Comparison of ENCODE assay signal across 8 mouse cellular contexts in genomic region chr19:34254880-34255681, GRCm38 (mm10). TPM values are rescaled to one million over a fixed set of nuclear protein-coding genes. Genes with fewer than 3 reads are reported as not detected.
DNase-seq lines count a peak whose midpoint lies in the region; ATAC-seq and TF ChIP-seq lines count a peak whose summit lies in the region.

TSS of gene Acta2 (minus strand) at chr19:34255590.

- WGBS in bone marrow, adult 2 months: 75% methylated on average over 16 of the region's 16 CpGs
- WGBS in midbrain, embryonic 12.5 days: 68% methylated on average over 16 of the region's 16 CpGs

- H3K4me2 ChIP-seq in midbrain, embryonic 12.5 days (replicated peaks): no peak within 1 kb of the TSS

- H3K9ac ChIP-seq in midbrain, embryonic 12.5 days (replicated peaks): no peak within 1 kb of the TSS

- TF ChIP-seq POLR2A in bone marrow, adult 2 months (IDR thresholded peaks at IDR 0.05; ENCODE audit: borderline replicate concordance, control insufficient read depth, low read depth, low read length): no peak

- H3K36me3 ChIP-seq in midbrain, embryonic 12.5 days: no peaks in the 10 kb centered on the region

- H3K27ac ChIP-seq in bone marrow, adult 2 months (ENCODE audit: control insufficient read depth, insufficient read depth, low read depth, low read length, poor library complexity): no peak within 1 kb of the TSS; the same call in 1 of the 2 replicates
- no peak within 1 kb of the TSS for H3K27ac ChIP-seq in midbrain, embryonic 12.5 days (replicated peaks)

- no peak for TF ChIP-seq CTCF in bone marrow, adult 2 months (IDR thresholded peaks at IDR 0.05; ENCODE audit: control insufficient read depth, insufficient read depth, low read length)

- ATAC-seq in midbrain, embryonic 12.5 days (ENCODE audit: low FRiP score, low read depth): no peak

- no peaks in the 10 kb centered on the region for H3K27me3 ChIP-seq in midbrain, embryonic 12.5 days

- no peak within 1 kb of the TSS for H3K4me3 ChIP-seq in bone marrow, adult 2 months (replicated peaks; ENCODE audit: control insufficient read depth, low read depth, low read length)
- no peak within 1 kb of the TSS for H3K4me3 ChIP-seq in midbrain, embryonic 12.5 days

- H3K4me1 ChIP-seq in bone marrow, adult 2 months (ENCODE audit: control insufficient read depth, insufficient read depth, low read length): peaks cover 2% of the 10 kb centered on the region; the same call in 1 of the 2 replicates
- H3K4me1 ChIP-seq in midbrain, embryonic 12.5 days: no peaks in the 10 kb centered on the region

- DNase-seq in layer of hippocampus, postnatal 14 days (ENCODE audit: low spot score in 2 of 2): no peak
- no peak for DNase-seq in layer of hippocampus, adult 18-20 months (ENCODE audit: low spot score in 2 of 2)
- DNase-seq in heart, adult 9 months (ENCODE audit: low spot score in 2 of 2): peak; percentile 15 to 29
- DNase-seq in layer of hippocampus, postnatal 36 days: no peak
- no peak for DNase-seq in cerebellum, adult 11-12 months
- no peak for DNase-seq in natural killer cell, adult 2 months (ENCODE audit: low spot score in 2 of 2)

- H3K9me3 ChIP-seq in midbrain, embryonic 12.5 days: no peaks in the 10 kb centered on the region

RNA-seq across cellular contexts. Expression of gene Acta2, which starts in this region (rescaled TPM):
- 10 to 100 TPM; 16.4 to 22.9 TPM for total RNA-seq in layer of hippocampus, postnatal 14 days (2021)
- total RNA-seq in layer of hippocampus, adult 18-20 months (2021): 1 to 10 TPM; 7.0 to 9.8 TPM
- polyA plus RNA-seq in bone marrow, adult 2 months (2011; ENCODE audit: insufficient read depth, insufficient read length, low replicate concordance, missing spikeins): 3.2 and 33.5 TPM in 2 replicates
- 10 to 100 TPM; 13.7 to 16.7 TPM for total RNA-seq in layer of hippocampus, postnatal 36 days (2021)
- 62.2 and 79.9 TPM in 2 replicates for polyA plus RNA-seq in midbrain, embryonic 12.5 days (2016; fragmentation: Nextera tagmentation; extraction: Ambion mirVana)

Comparison
In these comparisons a context has a peak if more than half of its experiments do, and no peak if none do; other contexts are left out.
1. DNase-seq: peak in heart, adult 9 months (2 of 2); none in layer of hippocampus, postnatal 14 days (0 of 2), layer of hippocampus, adult 18-20 months (0 of 2), layer of hippocampus, postnatal 36 days (0 of 2), cerebellum, adult 11-12 months (single experiment) and natural killer cell, adult 2 months (0 of 2).